Mouse (Mus musculus) retina, postnatal 7 days (tissue): ENCODE results near the gene Diaph3.

Experiments
- DNase-seq: peaks from one replicate; pipeline ENCODE4 v3.0.0-alpha.2; 2012; ENCODE audit warnings: low read depth, low spot score

Diaph3 gene

GRCm38 (mm10) chr14:87083911-87084310 is 57.1 kb downstream of the Diaph3 start:
- DNase-seq, result no peak

GRCm38 (mm10) chr14:87079725-87080124 is 61.3 kb downstream of the Diaph3 start:
- DNase-seq, result no peak

- no peak for DNase-seq
These were observed 66.0 kb downstream of the Diaph3 start for GRCm38 (mm10) chr14:87075021-87075531.

GRCm38 (mm10) chr14:87064281-87064680 is 76.8 kb downstream of the Diaph3 start:
- DNase-seq, result no peak

- DNase-seq, result no peak
These were observed 84.9 kb downstream of the Diaph3 start for GRCm38 (mm10) chr14:87056169-87056568.

GRCm38 (mm10) chr14:87051187-87051586 is 89.8 kb downstream of the Diaph3 start:
- DNase-seq, result no peak

GRCm38 (mm10) chr14:87044401-87044806 is 96.6 kb downstream of the Diaph3 start:
- no peak for DNase-seq

- DNase-seq, result no peak
These were observed 120.8 kb downstream of the Diaph3 start for GRCm38 (mm10) chr14:87020240-87020639.

- DNase-seq, result no peak
These were observed 121.3 kb downstream of the Diaph3 start for GRCm38 (mm10) chr14:87019687-87020086.

GRCm38 (mm10) chr14:86997318-86997717 is 143.7 kb downstream of the Diaph3 start:
- no peak for DNase-seq

GRCm38 (mm10) chr14:86951169-86951568 is 189.9 kb downstream of the Diaph3 start:
- DNase-seq, result no peak

GRCm38 (mm10) chr14:86937953-86938352 is 203.1 kb downstream of the Diaph3 start:
- no peak for DNase-seq

- DNase-seq, result no peak
These were observed 204.6 kb downstream of the Diaph3 start for GRCm38 (mm10) chr14:86936424-86936823.

- no peak for DNase-seq
These were observed 210.3 kb downstream of the Diaph3 start for GRCm38 (mm10) chr14:86930763-86931162.

GRCm38 (mm10) chr14:86926827-86927226 is 214.2 kb downstream of the Diaph3 start:
- DNase-seq, result no peak

- no peak for DNase-seq
These were observed 242.1 kb downstream of the Diaph3 start for GRCm38 (mm10) chr14:86898898-86899297.

GRCm38 (mm10) chr14:86889070-86889804 is 251.8 kb downstream of the Diaph3 start:
- DNase-seq, result no peak

GRCm38 (mm10) chr14:86885417-86886098 is 255.5 kb downstream of the Diaph3 start:
- DNase-seq, result no peak

- peak; percentile 27 for DNase-seq
These were observed 271.5 kb downstream of the Diaph3 start for GRCm38 (mm10) chr14:86869536-86869935.

GRCm38 (mm10) chr14:86867143-86867542 is 273.9 kb downstream of the Diaph3 start:
- no peak for DNase-seq

GRCm38 (mm10) chr14:86864053-86864452 is 277.0 kb downstream of the Diaph3 start:
- DNase-seq, result no peak

- DNase-seq, result no peak
These were observed 279.6 kb downstream of the Diaph3 start for GRCm38 (mm10) chr14:86861277-86861946.
